Mouse (Mus musculus): Measurements from ENCODE around the gene Fcer1a. TPM values are rescaled to one million over a fixed set of nuclear protein-coding genes. Genes with fewer than 3 reads are reported as not detected.
"Not testable (repeated sequence)": the region's sequence is repeated elsewhere in the genome, so short reads cannot be mapped to it uniquely, and the experiment has no call there.

Fcer1a gene
- polyA plus RNA-seq (2016; fragmentation: Nextera tagmentation; extraction: Ambion mirVana) = not detected in 2 replicates

DNA sequence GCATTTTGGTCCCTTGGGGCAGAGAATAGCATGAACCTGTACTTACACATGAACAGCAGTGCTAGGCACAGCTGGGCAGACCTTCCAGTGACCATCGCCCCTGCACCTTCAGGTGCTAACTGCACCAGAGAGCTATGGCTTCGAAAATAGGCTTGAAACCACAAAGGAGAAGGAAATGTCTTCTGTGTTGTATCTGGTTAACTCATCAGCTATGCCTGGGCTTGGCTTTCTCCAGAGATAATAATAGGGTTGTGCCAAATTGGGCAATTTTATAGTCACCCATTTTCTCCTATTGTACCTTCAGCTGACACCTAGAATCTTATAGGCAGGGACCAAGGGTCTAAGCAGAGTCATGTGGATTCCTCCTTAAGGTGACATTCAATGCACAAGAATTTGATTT is at the start of gene Fcer1a:
TSS of gene Fcer1a (minus strand) at position 134 of the 400 bp plus-strand sequence.
- WGBS = 82% methylated on average over 2 of the region's 2 CpGs

DNA sequence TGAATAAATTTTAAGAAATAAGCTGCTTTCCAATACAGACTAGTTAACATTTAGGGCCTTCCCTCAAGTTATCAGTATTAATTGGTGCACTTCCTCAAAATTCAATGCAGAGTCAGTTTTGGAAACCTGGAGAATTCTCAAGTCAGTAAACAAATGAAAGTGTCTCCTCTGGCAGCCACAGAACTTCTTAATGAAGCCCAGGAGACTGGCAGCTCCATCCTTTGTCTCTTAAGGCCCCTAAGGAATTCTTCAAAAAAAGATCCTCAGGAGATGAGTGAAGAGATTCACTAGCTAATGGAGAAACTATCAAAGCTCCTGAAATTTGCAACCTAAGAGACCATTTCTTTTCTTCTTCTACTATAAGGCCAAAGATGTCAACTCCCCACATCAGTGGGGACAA is 38.7 kb upstream of the Fcer1a start, which contains the start of gene Olfr418:
TSS of gene Olfr418 (plus strand) at position 301 of the 400 bp plus-strand sequence.
- H3K27me3 ChIP-seq = no peaks in the 10 kb centered on the region
- H3K4me2 ChIP-seq (replicated peaks) = no peak within 1 kb of the TSS
- no peak within 1 kb of the TSS for H3K4me3 ChIP-seq
- H3K9me3 ChIP-seq = no peaks in the 10 kb centered on the region
- H3K9ac ChIP-seq = no peak within 1 kb of the TSS
- no peaks in the 10 kb centered on the region for H3K36me3 ChIP-seq
- no peaks in the 10 kb centered on the region for H3K4me1 ChIP-seq
- no peak for ATAC-seq (ENCODE audit: insufficient number of reproducible peaks, insufficient read depth, low FRiP score, low TSS enrichment)
- H3K27ac ChIP-seq = no peak within 1 kb of the TSS

More for the DNA sequence above, at the start of gene Fcer1a:
- Histone ChIP-seq H3K4me2 (replicated peaks) (no peak within 1 kb of the TSS), H3K27ac (no peak within 1 kb of the TSS), H3K27me3 (no peaks in the 10 kb centered on the region), H3K36me3 (no peaks in the 10 kb centered on the region), H3K9ac (no peak within 1 kb of the TSS), H3K4me3 (no peak within 1 kb of the TSS), H3K4me1 (no peaks in the 10 kb centered on the region), H3K9me3 (no peaks in the 10 kb centered on the region; the same call in 1 of the 2 replicates)
- ATAC-seq (ENCODE audit: insufficient number of reproducible peaks, insufficient read depth, low FRiP score, low TSS enrichment) = no peak

DNA sequence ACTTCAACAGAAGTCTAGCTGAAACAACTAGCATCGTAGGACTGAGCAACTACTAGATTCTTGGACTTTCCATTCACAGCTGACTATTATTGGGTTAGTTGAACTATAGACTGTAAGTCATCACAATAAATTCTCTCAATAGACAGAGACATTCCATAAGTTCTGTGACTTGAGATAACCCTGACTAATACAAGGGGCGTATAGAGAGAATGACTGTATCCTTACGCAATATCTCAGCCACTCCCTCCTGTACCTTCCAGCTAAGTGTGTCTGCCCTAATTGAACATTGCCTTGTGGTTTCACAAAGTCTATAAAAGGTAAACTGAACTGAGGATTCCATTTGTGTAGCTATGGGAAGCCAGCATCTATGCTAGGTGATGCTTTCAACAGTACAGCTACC is 22.9 kb upstream of the Fcer1a start:
- Histone ChIP-seq H3K4me3 (no peak overlapping the region), H3K36me3 (no peaks in the 10 kb centered on the region), H3K4me1 (no peaks in the 10 kb centered on the region), H3K9ac (no peak overlapping the region), H3K9me3 (no peaks in the 10 kb centered on the region), H3K27me3 (no peaks in the 10 kb centered on the region), H3K27ac (no peak overlapping the region), H3K4me2 (replicated peaks) (no peak overlapping the region)
- WGBS = 91% methylated on average over 3 of the region's 3 CpGs
- ATAC-seq (ENCODE audit: insufficient number of reproducible peaks, insufficient read depth, low FRiP score, low TSS enrichment) = no peak

DNA sequence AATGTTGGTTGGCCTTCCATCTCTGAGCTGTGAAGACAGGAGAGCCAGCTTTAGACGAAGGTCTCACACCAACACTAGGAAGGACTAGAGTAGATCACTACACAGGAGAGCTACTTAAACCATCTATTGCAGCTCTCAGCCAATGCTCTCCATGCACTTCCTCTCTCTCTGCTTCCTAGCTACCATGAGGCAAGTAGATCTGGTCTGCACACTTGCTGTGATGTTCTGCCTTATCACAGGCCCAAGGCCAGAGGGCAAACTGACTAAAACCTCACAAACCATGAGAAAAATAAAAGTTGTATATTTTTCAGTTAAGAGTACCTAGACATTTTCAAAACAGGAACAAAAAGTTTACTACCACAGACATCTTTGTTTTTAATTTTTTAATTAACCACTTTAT is 10.0 kb upstream of the Fcer1a start:
- WGBS = 94% methylated on average over 1 of the region's 1 CpGs
- H3K4me3 ChIP-seq; H3K9me3 ChIP-seq; H3K27me3 ChIP-seq; ATAC-seq (ENCODE audit: insufficient number of reproducible peaks, insufficient read depth, low FRiP score, low TSS enrichment); H3K4me1 ChIP-seq; H3K27ac ChIP-seq; H3K9ac ChIP-seq; H3K4me2 ChIP-seq (replicated peaks); H3K36me3 ChIP-seq: not testable (repeated sequence)

- ATAC-seq (ENCODE audit: insufficient number of reproducible peaks, insufficient read depth, low FRiP score, low TSS enrichment) = no peak
- 88% methylated on average over 3 of the region's 3 CpGs for WGBS
- H3K4me3 ChIP-seq = no peak overlapping the region
Observed at GRCm38 (mm10) chr1:173216481-173216880, 10.5 kb downstream of the Fcer1a start.

DNA sequence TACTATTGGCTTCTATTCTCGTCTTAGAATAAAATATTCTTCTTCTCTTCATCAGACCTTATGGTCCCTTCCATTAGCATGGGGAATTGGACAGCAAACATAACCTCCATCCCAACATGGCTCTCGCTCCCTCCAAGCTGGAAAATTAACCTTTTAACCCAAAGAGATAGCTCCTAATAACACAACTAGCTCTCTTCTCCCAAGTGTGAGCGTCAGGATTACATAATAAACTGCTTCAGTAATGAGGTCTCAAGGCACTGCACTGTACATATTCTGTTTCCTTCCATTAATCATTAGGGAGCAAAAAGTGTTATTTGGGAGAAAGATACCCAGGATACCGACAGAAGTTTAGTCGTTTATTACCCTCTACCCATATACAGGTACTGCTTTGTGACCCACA is 14.9 kb downstream of the Fcer1a start, which contains the start of gene Olfr1404:
TSS of gene Olfr1404 (plus strand) at position 301 of the 400 bp plus-strand sequence.
- no peaks in the 10 kb centered on the region for H3K4me1 ChIP-seq
- H3K9me3 ChIP-seq = no peaks in the 10 kb centered on the region
- no peak within 1 kb of the TSS for H3K4me2 ChIP-seq (replicated peaks)
- WGBS = 75% methylated on average over 5 of the region's 5 CpGs
- no peak for ATAC-seq (ENCODE audit: insufficient number of reproducible peaks, insufficient read depth, low FRiP score, low TSS enrichment)
- no peak within 1 kb of the TSS for H3K27ac ChIP-seq
- no peak within 1 kb of the TSS for H3K9ac ChIP-seq
- no peaks in the 10 kb centered on the region for H3K27me3 ChIP-seq
- H3K36me3 ChIP-seq = no peaks in the 10 kb centered on the region
- H3K4me3 ChIP-seq = no peak within 1 kb of the TSS

More at GRCm38 (mm10) chr1:173216481-173216880, 10.5 kb downstream of the Fcer1a start:
- Histone ChIP-seq H3K27ac (no peak overlapping the region), H3K27me3 (no peaks in the 10 kb centered on the region), H3K4me2 (replicated peaks) (no peak overlapping the region), H3K9me3 (no peaks in the 10 kb centered on the region), H3K36me3 (no peaks in the 10 kb centered on the region), H3K9ac (no peak overlapping the region), H3K4me1 (no peaks in the 10 kb centered on the region)

- no peak for ATAC-seq (ENCODE audit: insufficient number of reproducible peaks, insufficient read depth, low FRiP score, low TSS enrichment)
Observed at GRCm38 (mm10) chr1:173197508-173197907, 29.5 kb downstream of the Fcer1a start, which contains the start of gene Olfr218. TSS of gene Olfr218 (plus strand) at chr1:173197808.

DNA sequence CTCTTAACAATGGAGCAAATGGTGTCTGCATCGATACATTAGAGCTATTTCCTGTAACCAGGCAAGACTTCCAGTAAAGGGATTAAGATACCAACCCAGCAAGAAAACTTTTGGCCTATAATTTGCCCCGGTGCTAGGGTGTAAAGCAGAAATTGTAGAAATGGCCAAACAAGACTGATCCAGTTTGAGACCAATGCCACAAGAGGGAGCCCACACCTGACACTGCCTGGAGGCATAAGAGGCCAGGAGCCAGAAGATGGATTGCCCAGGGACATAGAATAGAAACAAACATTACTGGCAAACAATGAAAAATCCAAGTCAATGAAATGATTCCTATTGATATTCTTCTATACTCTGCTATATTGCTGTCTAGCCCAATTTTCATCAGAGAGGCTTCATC is 30.7 kb downstream of the Fcer1a start:
- Histone ChIP-seq H3K9ac (no peak overlapping the region), H3K36me3 (no peaks in the 10 kb centered on the region), H3K4me3 (no peak overlapping the region), H3K27ac (no peak overlapping the region), H3K9me3 (no peaks in the 10 kb centered on the region), H3K4me1 (no peaks in the 10 kb centered on the region), H3K27me3 (no peaks in the 10 kb centered on the region), H3K4me2 (replicated peaks) (no peak overlapping the region)
- ATAC-seq (ENCODE audit: insufficient number of reproducible peaks, insufficient read depth, low FRiP score, low TSS enrichment) = no peak
- 78% methylated on average over 2 of the region's 2 CpGs for WGBS

More at GRCm38 (mm10) chr1:173197508-173197907, 29.5 kb downstream of the Fcer1a start, which contains the start of gene Olfr218:
- H3K9ac ChIP-seq = no peak within 1 kb of the TSS
- H3K4me1 ChIP-seq = no peaks in the 10 kb centered on the region
- no peak within 1 kb of the TSS for H3K4me3 ChIP-seq
- no peak within 1 kb of the TSS for H3K27ac ChIP-seq
- no peak within 1 kb of the TSS for H3K4me2 ChIP-seq (replicated peaks)
- H3K9me3 ChIP-seq = no peaks in the 10 kb centered on the region
- no peaks in the 10 kb centered on the region for H3K36me3 ChIP-seq
- no peaks in the 10 kb centered on the region for H3K27me3 ChIP-seq
- 73% methylated on average over 5 of the region's 5 CpGs for WGBS

DNA sequence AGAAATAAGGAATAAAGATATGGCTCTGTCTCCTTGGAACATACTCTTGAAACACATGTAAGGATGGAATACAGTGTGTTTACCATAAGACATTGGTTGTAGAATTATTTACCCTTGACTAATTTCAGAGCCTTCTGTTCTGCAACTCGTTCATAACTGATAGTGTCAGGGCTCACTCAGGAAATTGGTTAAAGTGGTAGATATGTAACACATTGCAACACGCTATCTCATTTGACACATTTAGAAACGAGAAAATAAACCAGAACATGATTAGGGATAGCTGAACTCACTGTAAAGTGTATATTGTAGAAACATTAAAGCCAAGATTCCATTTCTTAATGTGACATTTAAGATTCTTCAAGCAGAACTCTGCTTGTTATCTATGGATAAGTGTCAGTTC is 35.0 kb downstream of the Fcer1a start:
- Histone ChIP-seq H3K27me3 (no peaks in the 10 kb centered on the region), H3K36me3 (no peaks in the 10 kb centered on the region), H3K4me1 (no peaks in the 10 kb centered on the region), H3K9me3 (no peaks in the 10 kb centered on the region), H3K9ac (no peak overlapping the region), H3K4me3 (no peak overlapping the region), H3K27ac (no peak overlapping the region), H3K4me2 (replicated peaks) (no peak overlapping the region)
- 75% methylated on average over 3 of the region's 3 CpGs for WGBS
- no peak for ATAC-seq (ENCODE audit: insufficient number of reproducible peaks, insufficient read depth, low FRiP score, low TSS enrichment)

GRCm38 (mm10) chr1:173190540-173190939 is 36.5 kb downstream of the Fcer1a start, which contains the start of gene Olfr1406:
TSS of gene Olfr1406 (minus strand) at chr1:173190640.
- no peak within 1 kb of the TSS for H3K27ac ChIP-seq
- H3K36me3 ChIP-seq = no peaks in the 10 kb centered on the region
- H3K4me1 ChIP-seq = no peaks in the 10 kb centered on the region
- WGBS = 57% methylated on average over 3 of the region's 3 CpGs
- no peaks in the 10 kb centered on the region for H3K27me3 ChIP-seq
- no peak for ATAC-seq (ENCODE audit: insufficient number of reproducible peaks, insufficient read depth, low FRiP score, low TSS enrichment)
- no peak within 1 kb of the TSS for H3K4me2 ChIP-seq (replicated peaks)
- no peak within 1 kb of the TSS for H3K9ac ChIP-seq
- no peaks in the 10 kb centered on the region for H3K9me3 ChIP-seq
- no peak within 1 kb of the TSS for H3K4me3 ChIP-seq

- H3K4me3 ChIP-seq = no peak overlapping the region
- H3K9ac ChIP-seq = no peak overlapping the region
- no peaks in the 10 kb centered on the region for H3K36me3 ChIP-seq
- no peak overlapping the region for H3K4me2 ChIP-seq (replicated peaks)
- H3K27ac ChIP-seq = no peak overlapping the region
- H3K4me1 ChIP-seq = no peaks in the 10 kb centered on the region
- no peaks in the 10 kb centered on the region for H3K27me3 ChIP-seq
- ATAC-seq (ENCODE audit: insufficient number of reproducible peaks, insufficient read depth, low FRiP score, low TSS enrichment) = no peak
- H3K9me3 ChIP-seq = no peaks in the 10 kb centered on the region
Observed at GRCm38 (mm10) chr1:173174154-173174842, 52.7 kb downstream of the Fcer1a start.
